Mouse (Mus musculus) heart, embryonic 13.5 days (tissue): Measurements from ENCODE around the gene Chn2. TPM values are rescaled to one million over a fixed set of nuclear protein-coding genes. Genes with fewer than 3 reads are reported as not detected.

ENCODE experiments used
- ATAC-seq: fragments of 200-750 bp; cut with Nextera tagmentation; 2 replicates; pipeline ENCODE4 v1.8.0; 2017; ENCODE audit warnings: moderate TSS enrichment; ENCODE audit not compliant: insufficient number of reproducible peaks, low FRiP score, low TSS enrichment; ENCODE audit errors: extremely low read depth
- H3K27ac ChIP-seq: fragments of 300-500 bp; sonication (generic); replicated peaks from 2 replicates; pipeline ENCODE4 v1.5.1; 2015; ENCODE audit warnings: moderate library complexity, mild to moderate bottlenecking, inconsistent platforms
- H3K27me3 ChIP-seq: fragments of 300-500 bp; sonication (generic); replicated peaks from 2 replicates; pipeline ENCODE4 v1.6.1; 2015; ENCODE audit warnings: mild to moderate bottlenecking, inconsistent platforms
- H3K36me3 ChIP-seq: fragments of 300-500 bp; sonication (generic); 2 replicates; pipeline ENCODE4 v1.6.1; 2015; ENCODE audit warnings: mild to moderate bottlenecking, inconsistent platforms
- H3K4me1 ChIP-seq: fragments of 300-500 bp; sonication (generic); 2 replicates; pipeline ENCODE4 v1.6.1; 2015; ENCODE audit warnings: inconsistent platforms
- H3K4me2 ChIP-seq: fragments of 300-500 bp; sonication (generic); 2 replicates; pipeline ENCODE4 v1.6.1; 2015; ENCODE audit warnings: inconsistent platforms, mild to moderate bottlenecking, moderate library complexity
- H3K4me3 ChIP-seq: fragments of 300-500 bp; sonication (generic); 2 replicates; pipeline ENCODE4 v1.5.1; 2015; ENCODE audit warnings: moderate library complexity, mild to moderate bottlenecking, inconsistent platforms
- H3K9ac ChIP-seq: fragments of 300-500 bp; sonication (generic); 2 replicates; pipeline ENCODE4 v1.6.1; 2015; ENCODE audit warnings: inconsistent platforms, mild to moderate bottlenecking, moderate library complexity
- H3K9me3 ChIP-seq: fragments of 300-500 bp; sonication (generic); 2 replicates; pipeline ENCODE4 v1.6.1; 2016; ENCODE audit warnings: inconsistent platforms
- WGBS: fragments of 180-500 bp; shearing (Covaris S2); methylation state at CpG from one replicate; pipeline ENCODE4 v1.1.7; 2015; ENCODE audit warnings: mixed read lengths; 5-methylcytosine and 5-hydroxymethylcytosine counted together
- polyA plus RNA-seq: library from polyadenylated mRNA; unstranded; fragments of >200 nt; fragmentation: Nextera tagmentation; extraction: Ambion mirVana; gene quantifications from 2 replicates; pipeline ENCODE4 v1.2.1, GENCODE M21; 2015

Gene Chn2
- polyA plus RNA-seq, 1 experiment from 2014 or later, result 8.7 TPM

GRCm38 (mm10) chr6:54076625-54077024 lies 37.3 kb downstream of the Chn2 start:
- H3K27me3 ChIP-seq, result no peaks in the 10 kb centered on the region
- H3K9ac ChIP-seq, result no peak overlapping the region
- WGBS, result 68% methylated on average over 5 of the region's 5 CpGs

GRCm38 (mm10) chr6:54078269-54078668 lies 38.9 kb downstream of the Chn2 start:
- Histone ChIP-seq H3K27ac (no peak overlapping the region), H3K9me3 (no peaks in the 10 kb centered on the region), H3K4me3 (no peak overlapping the region), H3K4me2 (no peak overlapping the region), H3K27me3 (no peaks in the 10 kb centered on the region), H3K9ac (no peak overlapping the region), H3K36me3 (no peaks in the 10 kb centered on the region), H3K4me1 (peaks cover 21% of the 10 kb centered on the region)
- ATAC-seq, result no peak
- WGBS, result 30% methylated on average over 2 of the region's 2 CpGs

More at GRCm38 (mm10) chr6:54076625-54077024, 37.3 kb downstream of the Chn2 start:
- no peak for ATAC-seq
- Histone ChIP-seq H3K36me3 (no peaks in the 10 kb centered on the region), H3K27ac (no peak overlapping the region), H3K4me2 (no peak overlapping the region), H3K4me3 (no peak overlapping the region), H3K4me1 (peaks cover 21% of the 10 kb centered on the region), H3K9me3 (no peaks in the 10 kb centered on the region)

GRCm38 (mm10) chr6:54079881-54080280 lies 40.5 kb downstream of the Chn2 start:
- no peaks in the 10 kb centered on the region for H3K36me3 ChIP-seq
- no peak overlapping the region for H3K4me2 ChIP-seq
- no peak for ATAC-seq
- H3K9ac ChIP-seq, result no peak overlapping the region
- peaks cover 26% of the 10 kb centered on the region for H3K4me1 ChIP-seq
- H3K27ac ChIP-seq, result no peak overlapping the region
- no peaks in the 10 kb centered on the region for H3K27me3 ChIP-seq
- 73% methylated on average over 2 of the region's 2 CpGs for WGBS
- no peak overlapping the region for H3K4me3 ChIP-seq
- no peaks in the 10 kb centered on the region for H3K9me3 ChIP-seq

- no peak for ATAC-seq
- Histone ChIP-seq H3K9me3 (no peaks in the 10 kb centered on the region), H3K4me3 (no peak overlapping the region), H3K4me2 (no peak overlapping the region), H3K27me3 (no peaks in the 10 kb centered on the region), H3K27ac (no peak overlapping the region), H3K4me1 (peaks cover 34% of the 10 kb centered on the region), H3K36me3 (no peaks in the 10 kb centered on the region), H3K9ac (no peak overlapping the region)
- 84% methylated on average over 15 of the region's 15 CpGs for WGBS
Measured at GRCm38 (mm10) chr6:54080518-54081285, 41.3 kb downstream of the Chn2 start.

GRCm38 (mm10) chr6:54082576-54082975 lies 43.2 kb downstream of the Chn2 start:
- H3K4me1 ChIP-seq, result peaks cover 38% of the 10 kb centered on the region
- no peak for ATAC-seq
- no peak overlapping the region for H3K9ac ChIP-seq
- H3K4me3 ChIP-seq, result no peak overlapping the region
- no peak overlapping the region for H3K27ac ChIP-seq
- 67% methylated on average over 2 of the region's 2 CpGs for WGBS
- H3K9me3 ChIP-seq, result no peaks in the 10 kb centered on the region
- H3K27me3 ChIP-seq, result no peaks in the 10 kb centered on the region
- no peaks in the 10 kb centered on the region for H3K36me3 ChIP-seq
- no peak overlapping the region for H3K4me2 ChIP-seq

GRCm38 (mm10) chr6:54084046-54084445 lies 44.7 kb downstream of the Chn2 start:
- H3K27me3 ChIP-seq, result no peaks in the 10 kb centered on the region
- no peak overlapping the region for H3K9ac ChIP-seq
- no peak overlapping the region for H3K4me3 ChIP-seq
- no peaks in the 10 kb centered on the region for H3K9me3 ChIP-seq
- ATAC-seq, result no peak
- no peaks in the 10 kb centered on the region for H3K36me3 ChIP-seq
- WGBS, result 73% methylated on average over 6 of the region's 6 CpGs
- peaks cover 41% of the 10 kb centered on the region for H3K4me1 ChIP-seq
- H3K27ac ChIP-seq, result no peak overlapping the region
- H3K4me2 ChIP-seq, result no peak overlapping the region

- H3K4me1 ChIP-seq, result peaks cover 41% of the 10 kb centered on the region
- H3K27me3 ChIP-seq, result no peaks in the 10 kb centered on the region
- H3K9ac ChIP-seq, result no peak overlapping the region
- no peak for ATAC-seq
- H3K36me3 ChIP-seq, result no peaks in the 10 kb centered on the region
- no peak overlapping the region for H3K4me2 ChIP-seq
- no peak overlapping the region for H3K27ac ChIP-seq
- no peak overlapping the region for H3K4me3 ChIP-seq
- WGBS, result 33% methylated on average over 9 of the region's 9 CpGs
- no peaks in the 10 kb centered on the region for H3K9me3 ChIP-seq
Measured at GRCm38 (mm10) chr6:54085009-54085408, 45.7 kb downstream of the Chn2 start.

- Histone ChIP-seq H3K9ac (no peak overlapping the region), H3K27ac (no peak overlapping the region), H3K4me3 (no peak overlapping the region), H3K9me3 (no peaks in the 10 kb centered on the region), H3K4me1 (peaks cover 47% of the 10 kb centered on the region), H3K36me3 (no peaks in the 10 kb centered on the region), H3K27me3 (no peaks in the 10 kb centered on the region), H3K4me2 (peak overlapping the region; percentile 33)
- ATAC-seq, result no peak
- WGBS, result 55% methylated on average over 4 of the region's 4 CpGs
Measured at GRCm38 (mm10) chr6:54088168-54088567, 48.8 kb downstream of the Chn2 start.

GRCm38 (mm10) chr6:54090822-54091221 lies 51.5 kb downstream of the Chn2 start:
- Histone ChIP-seq H3K9ac (no peak overlapping the region), H3K4me1 (peaks cover 27% of the 10 kb centered on the region), H3K27ac (no peak overlapping the region), H3K4me3 (no peak overlapping the region), H3K4me2 (no peak overlapping the region), H3K36me3 (no peaks in the 10 kb centered on the region), H3K9me3 (no peaks in the 10 kb centered on the region), H3K27me3 (no peaks in the 10 kb centered on the region)
- 51% methylated on average over 3 of the region's 3 CpGs for WGBS
- ATAC-seq, result no peak

GRCm38 (mm10) chr6:54092920-54093319 lies 53.6 kb downstream of the Chn2 start:
- Histone ChIP-seq H3K4me3 (no peak overlapping the region), H3K27me3 (no peaks in the 10 kb centered on the region), H3K36me3 (no peaks in the 10 kb centered on the region), H3K9me3 (no peaks in the 10 kb centered on the region), H3K4me1 (peaks cover 36% of the 10 kb centered on the region), H3K9ac (no peak overlapping the region), H3K27ac (no peak overlapping the region), H3K4me2 (no peak overlapping the region)
- WGBS, result 76% methylated on average over 3 of the region's 3 CpGs
- ATAC-seq, result no peak

- no peak overlapping the region for H3K4me2 ChIP-seq
- H3K27me3 ChIP-seq, result no peaks in the 10 kb centered on the region
- WGBS, result 40% methylated on average over 6 of the region's 6 CpGs
- no peak overlapping the region for H3K9ac ChIP-seq
- no peak overlapping the region for H3K27ac ChIP-seq
- no peak overlapping the region for H3K4me3 ChIP-seq
- no peak for ATAC-seq
- no peaks in the 10 kb centered on the region for H3K9me3 ChIP-seq
- H3K36me3 ChIP-seq, result no peaks in the 10 kb centered on the region
- peaks cover 35% of the 10 kb centered on the region for H3K4me1 ChIP-seq
Measured at GRCm38 (mm10) chr6:54096147-54096761, 56.9 kb downstream of the Chn2 start.

GRCm38 (mm10) chr6:54096836-54097235 lies 57.5 kb downstream of the Chn2 start:
- ATAC-seq, result no peak
- H3K9ac ChIP-seq, result no peak overlapping the region
- peaks cover 34% of the 10 kb centered on the region for H3K4me1 ChIP-seq
- no peak overlapping the region for H3K27ac ChIP-seq
- no peak overlapping the region for H3K4me3 ChIP-seq
- H3K9me3 ChIP-seq, result no peaks in the 10 kb centered on the region
- no peaks in the 10 kb centered on the region for H3K36me3 ChIP-seq
- no peaks in the 10 kb centered on the region for H3K27me3 ChIP-seq
- H3K4me2 ChIP-seq, result no peak overlapping the region
- 24% methylated on average over 7 of the region's 7 CpGs for WGBS
